Mouse (Mus musculus): Measurements from ENCODE around the gene Gm4565. TPM values are rescaled to one million over a fixed set of nuclear protein-coding genes. Genes with fewer than 3 reads are reported as not detected.

The Gm4565 gene
- polyA plus RNA-seq (2012; rRNA removed), result not detected in 2 replicates

DNA sequence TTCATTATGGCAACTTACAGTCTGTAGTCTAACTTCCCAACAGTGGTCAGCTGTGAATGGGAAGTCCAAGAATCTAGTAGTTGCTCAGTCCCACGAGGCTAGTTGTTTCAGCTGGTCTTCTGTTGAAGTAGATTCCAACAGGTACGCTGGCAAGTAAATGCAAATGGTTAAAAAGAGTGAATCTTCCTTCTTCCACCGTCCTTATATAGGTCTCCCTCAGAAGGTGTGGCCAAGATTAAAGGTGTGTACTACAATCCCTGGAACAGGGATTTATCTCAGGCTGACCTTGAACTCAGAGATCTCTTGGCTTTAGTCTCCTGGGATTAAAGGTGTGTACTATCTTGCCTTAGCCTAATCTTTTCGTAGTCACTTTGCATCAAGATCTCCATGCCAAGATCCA is at the start of gene Gm4565:
Gm4565 (minus strand) TSS at position 101 of the 400 bp plus-strand sequence.

GRCm38 (mm10) chr7:22565243-22565642 is 22.7 kb downstream of the Gm4565 start, which contains the start of gene Gm4201:
Gm4201 (minus strand) TSS chr7:22565343.

DNA sequence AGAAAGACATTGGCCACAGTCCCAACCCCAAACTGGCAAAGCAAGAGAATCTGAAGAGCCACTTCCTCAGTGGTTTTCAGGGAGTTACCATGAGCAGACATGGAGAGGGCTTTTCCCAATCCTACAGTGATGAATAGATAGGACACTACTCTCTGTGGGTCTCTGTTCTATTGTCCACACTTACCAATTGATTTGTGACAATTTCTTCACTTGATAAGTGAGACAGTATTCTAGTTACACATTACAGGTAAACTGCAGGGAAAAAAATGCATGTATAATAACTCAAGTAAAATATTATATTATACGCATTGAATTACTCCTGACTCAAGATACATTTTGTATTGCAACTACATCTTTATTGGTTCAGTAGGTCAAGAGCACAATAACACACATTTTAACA is 53.1 kb downstream of the Gm4565 start, which contains the start of gene Gm8677:
Gm8677 (minus strand) TSS at position 101 of the 400 bp plus-strand sequence.

Other genes starting within 250 kb of the Gm4565 start
- not detected in 2 replicates for gene Gm8660, start 217.1 kb downstream of the Gm4565 start, polyA plus RNA-seq (2012; rRNA removed)
- not detected in 2 replicates for gene Vmn1r148, start 174.5 kb downstream of the Gm4565 start, polyA plus RNA-seq (2012; rRNA removed)
- gene Vmn1r149, start 149.9 kb downstream of the Gm4565 start, polyA plus RNA-seq (2012; rRNA removed), result not detected in 2 replicates
- gene Gm10665, start 124.1 kb downstream of the Gm4565 start, polyA plus RNA-seq (2012; rRNA removed), result not detected in 2 replicates
- gene Vmn1r151, start 88.4 kb downstream of the Gm4565 start, polyA plus RNA-seq (2012; rRNA removed), result not detected in 2 replicates
- not detected in 2 replicates for gene Vmn1r152, start 65.2 kb downstream of the Gm4565 start, polyA plus RNA-seq (2012; rRNA removed)
- gene Gm8677, start 53.2 kb downstream of the Gm4565 start, polyA plus RNA-seq (2012; rRNA removed), result not detected in 2 replicates
- not detected in 2 replicates for gene Gm4201, start 22.8 kb downstream of the Gm4565 start, polyA plus RNA-seq (2012; rRNA removed)
- gene Vmn1r155, start 69.9 kb upstream of the Gm4565 start, polyA plus RNA-seq (2012; rRNA removed), result not detected in 2 replicates
- not detected in 2 replicates for gene Gm8693, start 104.2 kb upstream of the Gm4565 start, polyA plus RNA-seq (2012; rRNA removed)
- gene Gm4567, start 131.6 kb upstream of the Gm4565 start, polyA plus RNA-seq (2012; rRNA removed), result not detected in 2 replicates
- not detected in 2 replicates for gene Vmn1r157, start 173.6 kb upstream of the Gm4565 start, polyA plus RNA-seq (2012; rRNA removed)
- gene Vmn1r158, start 202.7 kb upstream of the Gm4565 start, polyA plus RNA-seq (2012; rRNA removed), result not detected in 2 replicates

All from central nervous system, embryonic 11.5 days (tissue).